Mouse (Mus musculus) heart, adult 2 months (tissue): ENCODE data around the gene Maea.

Source experiments
- CTCF ChIP-seq: fragments of 200-600 bp; IDR thresholded peaks from 2 replicates; pipeline ENCODE4 v1.8.1; 2022; ENCODE audit warnings: antibody characterized with exemption, mild to moderate bottlenecking, moderate library complexity
- POLR2A ChIP-seq: fragments of 200-500 bp; IDR thresholded peaks from 2 replicates; pipeline ENCODE4 v1.6.1; 2011; ENCODE audit warnings: mild to moderate bottlenecking, low read depth, low read length, control low read depth; ENCODE audit not compliant: insufficient read depth

DNA sequence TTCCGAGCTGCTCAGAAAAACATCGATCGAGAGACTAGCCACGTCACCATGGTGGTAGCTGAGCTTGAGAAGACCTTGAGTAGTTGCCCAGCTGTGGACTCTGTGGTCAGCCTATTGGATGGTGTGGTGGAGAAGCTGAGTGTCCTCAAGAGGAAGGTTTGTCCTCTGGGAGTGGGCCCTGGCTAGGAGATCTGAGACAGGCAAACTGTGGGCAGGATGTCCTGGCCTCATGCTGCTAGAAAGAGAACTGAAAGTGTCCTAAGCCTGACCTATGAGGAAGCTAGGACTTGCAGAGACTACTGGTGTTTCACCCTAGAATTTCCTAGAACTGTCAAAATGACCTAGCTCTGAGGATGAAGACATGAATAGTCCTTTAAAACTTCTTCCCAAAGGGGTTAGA, 23.2 kb downstream of the Maea start:
- TF ChIP-seq CTCF (no peak), POLR2A (no peak)
